Mouse (Mus musculus): ENCODE measurements around the gene 2310034G01Rik.

Gene 2310034G01Rik

DNA sequence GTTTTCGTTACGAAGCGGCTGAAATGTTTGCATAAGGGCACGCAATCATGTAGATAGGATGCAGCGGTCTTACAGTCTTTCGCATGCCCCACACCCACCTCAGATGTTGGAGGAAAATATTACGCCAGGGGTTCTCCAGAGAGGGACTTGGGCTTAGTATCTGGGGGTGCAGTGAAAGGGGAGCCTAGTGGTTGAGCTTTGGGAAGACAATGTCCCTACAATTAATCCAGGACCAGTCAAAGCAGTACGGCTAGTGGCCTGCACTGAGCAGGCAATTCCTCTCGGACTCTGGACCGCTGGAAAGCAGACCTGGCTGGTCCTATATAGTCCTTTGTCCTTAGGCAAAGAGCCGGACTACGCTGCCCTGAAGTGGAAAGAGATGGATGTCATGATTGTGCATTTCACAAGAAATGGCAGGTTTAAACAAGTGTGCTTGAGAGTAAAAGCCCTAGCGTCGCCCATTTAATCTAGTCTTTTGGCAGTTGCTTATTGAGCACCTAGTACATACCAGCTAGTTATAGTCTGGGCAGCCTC, 22.5 kb downstream of the 2310034G01Rik start:
- DNase-seq, result peak; percentile 15 to 59

DNA sequence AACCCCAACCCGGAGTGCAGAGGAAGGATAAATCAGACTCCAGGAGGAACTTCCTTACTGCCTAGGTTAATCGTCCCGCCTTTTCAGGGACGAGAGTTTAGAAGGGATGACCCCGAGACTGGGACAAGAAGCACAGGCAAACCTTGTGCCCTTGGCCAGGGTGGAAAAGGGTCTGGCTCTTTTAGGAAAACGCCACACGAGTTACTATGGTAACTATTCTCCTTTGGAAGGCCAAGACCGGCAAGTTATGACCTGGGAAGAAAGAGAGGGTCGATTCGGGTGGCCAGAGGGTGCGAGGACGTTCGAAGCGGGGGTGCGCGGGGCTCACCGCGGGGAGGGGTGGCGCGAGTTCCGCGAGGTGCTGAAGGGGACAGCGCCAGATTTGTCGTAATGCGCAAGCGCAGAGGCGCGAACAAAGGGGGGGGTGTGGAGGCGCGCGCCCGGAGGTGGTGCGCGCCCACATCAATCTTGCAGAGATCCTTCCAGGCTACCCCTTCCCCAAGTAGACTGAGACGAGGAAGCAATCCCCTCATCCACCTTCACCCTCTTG, 23.3 kb downstream of the 2310034G01Rik start, which contains the start of gene Psd:
Gene Psd (minus strand): TSS at position 401 of the 550 bp plus-strand sequence.
- DNase-seq, result peak; percentile 56 to 70

DNA sequence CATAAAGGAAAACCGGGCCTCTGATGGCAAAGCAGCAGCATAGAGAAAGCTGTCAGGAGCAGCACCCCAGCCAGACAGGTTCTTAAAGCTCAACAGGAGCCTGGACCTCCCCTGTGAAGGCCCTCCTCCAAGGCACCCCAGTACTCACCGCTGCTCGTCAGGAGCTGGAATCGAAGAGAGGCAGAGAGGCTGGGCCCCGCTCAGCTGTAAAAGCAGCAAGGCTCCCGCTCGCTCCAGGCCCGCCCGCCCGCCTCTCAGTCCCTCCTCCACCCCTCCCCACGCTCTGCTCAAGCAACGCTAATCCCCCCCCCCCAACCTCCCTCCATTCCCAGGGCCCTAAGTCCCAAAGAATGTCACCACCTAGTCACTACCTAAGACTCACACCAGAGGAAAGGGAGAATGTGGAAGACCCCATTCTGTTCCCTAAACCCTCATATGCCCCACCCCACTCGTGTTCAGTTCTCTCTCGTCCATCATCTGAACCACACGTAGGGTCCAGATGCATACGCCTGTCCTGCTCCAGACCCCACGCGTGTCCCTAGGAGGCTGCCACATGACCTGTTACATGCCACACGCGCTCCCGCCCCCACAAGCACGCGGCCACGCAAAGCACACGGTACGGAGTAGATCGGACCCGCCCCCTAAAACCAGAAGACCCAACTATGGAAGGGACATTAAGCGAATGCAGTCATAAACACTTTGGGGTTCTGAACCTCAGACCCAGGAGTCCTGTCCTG, 23.9 kb downstream of the 2310034G01Rik start:
- no peak for DNase-seq

DNA sequence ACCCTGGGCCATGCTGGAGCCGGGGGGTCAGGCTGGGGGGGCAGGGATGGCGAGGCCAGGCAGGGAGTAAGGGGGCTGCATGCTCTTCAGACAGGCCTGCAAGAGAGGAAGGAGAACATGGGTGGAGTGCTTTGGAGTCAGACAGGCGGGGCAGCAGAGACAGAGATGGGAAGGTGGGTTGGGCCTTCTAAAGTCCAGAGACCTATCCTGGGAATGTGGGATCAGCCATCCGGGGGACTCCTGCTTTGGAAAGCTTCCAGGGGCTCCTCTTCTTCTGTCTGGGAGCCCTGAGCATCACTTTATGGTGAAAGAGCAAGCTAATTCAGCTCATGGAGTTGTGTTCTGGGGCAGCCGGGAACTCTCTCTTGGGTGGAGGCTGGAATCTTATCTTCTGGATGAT, 25.2 kb downstream of the 2310034G01Rik start:
- no peak for DNase-seq

DNA sequence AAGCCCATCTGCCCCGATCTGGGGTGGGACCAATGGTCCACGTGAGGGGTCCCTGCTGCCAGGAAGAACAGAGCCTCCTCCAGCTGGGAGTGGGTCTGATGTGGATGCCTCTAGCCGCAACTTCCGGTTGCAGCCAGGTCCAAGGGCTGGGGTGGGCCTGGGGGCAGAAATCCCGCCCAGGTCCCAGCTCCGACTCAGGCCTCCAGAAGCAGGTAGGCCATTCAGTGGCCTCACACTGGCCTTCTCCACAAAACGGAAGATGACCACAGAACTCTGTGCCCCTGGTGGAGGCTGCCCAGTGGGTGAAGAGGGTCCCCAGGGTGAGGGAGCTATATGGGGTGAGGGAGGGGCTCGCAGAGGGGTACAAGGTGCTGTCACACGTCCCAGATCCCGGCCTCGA, 25.7 kb downstream of the 2310034G01Rik start:
- no peak for DNase-seq

DNA sequence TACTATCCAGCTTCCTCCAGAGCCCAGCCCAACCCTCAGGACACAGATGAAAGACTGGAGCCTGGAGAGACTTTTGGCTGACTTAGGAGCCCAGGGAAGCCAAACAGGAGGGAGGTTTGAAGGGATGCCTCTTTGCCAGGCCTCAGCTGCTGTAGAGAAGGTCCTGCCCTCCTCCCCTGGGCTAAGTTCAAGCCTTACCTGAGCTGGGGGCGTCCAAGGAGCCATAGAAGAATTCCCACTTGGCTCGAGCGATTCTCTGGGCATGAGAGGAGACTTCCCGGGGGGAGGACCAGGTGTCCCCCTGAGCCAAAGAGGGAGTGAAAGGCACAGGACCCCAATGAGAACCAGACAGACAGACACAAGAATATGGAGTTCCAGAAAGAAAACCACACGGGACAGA, 26.4 kb downstream of the 2310034G01Rik start:
- DNase-seq, result no peak

DNA sequence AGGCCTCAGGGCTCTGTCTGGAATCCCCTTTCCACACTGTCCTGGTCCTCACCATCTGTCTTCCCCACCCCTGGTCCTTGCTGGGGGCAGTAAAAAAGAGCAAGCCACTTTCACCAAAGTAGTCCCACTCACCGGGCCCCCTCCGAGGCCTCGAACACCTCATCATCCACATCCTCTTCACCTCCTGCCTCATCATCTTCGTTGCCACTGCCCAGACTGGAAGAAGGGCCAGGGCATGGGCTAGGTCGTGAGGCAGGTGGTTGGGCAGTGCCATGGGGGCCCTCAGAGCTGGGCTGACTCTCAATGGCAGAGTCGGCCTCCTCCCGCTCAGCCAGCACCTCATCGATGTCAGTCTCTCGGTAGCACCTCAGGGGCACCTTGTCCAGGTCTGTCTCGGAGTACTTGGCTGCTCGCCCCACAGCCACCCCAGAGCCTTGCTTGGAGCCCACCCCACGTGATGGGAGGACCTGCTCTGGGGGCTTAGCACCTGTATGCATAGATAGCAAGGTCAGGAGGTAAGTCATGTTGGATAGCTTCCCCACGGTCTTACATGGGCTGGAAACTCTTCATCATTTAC, 27.0 kb downstream of the 2310034G01Rik start:
- DNase-seq, result no peak

DNA sequence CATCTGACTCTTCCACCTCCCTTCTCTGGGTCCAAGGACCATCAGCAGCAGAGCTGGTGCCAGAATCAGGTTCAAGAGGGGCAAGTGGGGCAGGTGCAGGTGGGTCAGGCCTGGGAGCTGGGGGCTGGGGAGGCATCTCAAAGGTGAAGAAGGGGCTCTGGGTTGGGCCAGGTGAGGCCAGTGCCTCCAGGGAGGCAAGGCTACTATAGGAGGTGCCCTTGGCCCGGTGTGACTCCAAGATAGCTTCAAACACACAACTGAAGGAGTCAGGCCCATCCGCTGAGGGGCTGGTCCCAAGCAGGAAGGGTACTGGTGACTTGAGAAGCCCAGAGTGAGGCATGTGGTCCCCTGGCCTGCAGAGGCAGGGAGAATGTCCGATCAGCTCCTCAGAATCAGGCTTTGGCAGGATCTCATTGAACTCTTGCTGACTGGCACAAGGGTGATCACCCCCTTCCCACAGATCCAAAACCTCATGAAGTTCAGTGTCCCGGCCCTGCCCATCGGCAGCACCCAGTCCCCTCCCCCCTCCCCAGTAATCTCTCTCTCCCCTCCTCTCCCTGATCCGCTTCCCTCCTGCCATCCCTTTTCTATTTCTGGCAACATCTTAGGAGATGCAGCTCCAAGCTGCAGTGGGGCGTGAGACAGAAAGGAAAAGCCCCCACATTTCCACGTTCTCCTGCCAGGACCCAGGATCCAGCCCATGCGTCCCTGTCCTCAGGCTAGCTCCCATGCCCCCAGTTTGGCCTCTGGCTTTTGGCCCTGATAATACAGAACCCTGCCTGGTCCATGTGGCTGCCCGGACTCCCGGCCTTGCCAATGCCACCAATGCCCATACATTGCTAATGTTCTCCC, 27.7 kb downstream of the 2310034G01Rik start:
- DNase-seq, result no peak

DNA sequence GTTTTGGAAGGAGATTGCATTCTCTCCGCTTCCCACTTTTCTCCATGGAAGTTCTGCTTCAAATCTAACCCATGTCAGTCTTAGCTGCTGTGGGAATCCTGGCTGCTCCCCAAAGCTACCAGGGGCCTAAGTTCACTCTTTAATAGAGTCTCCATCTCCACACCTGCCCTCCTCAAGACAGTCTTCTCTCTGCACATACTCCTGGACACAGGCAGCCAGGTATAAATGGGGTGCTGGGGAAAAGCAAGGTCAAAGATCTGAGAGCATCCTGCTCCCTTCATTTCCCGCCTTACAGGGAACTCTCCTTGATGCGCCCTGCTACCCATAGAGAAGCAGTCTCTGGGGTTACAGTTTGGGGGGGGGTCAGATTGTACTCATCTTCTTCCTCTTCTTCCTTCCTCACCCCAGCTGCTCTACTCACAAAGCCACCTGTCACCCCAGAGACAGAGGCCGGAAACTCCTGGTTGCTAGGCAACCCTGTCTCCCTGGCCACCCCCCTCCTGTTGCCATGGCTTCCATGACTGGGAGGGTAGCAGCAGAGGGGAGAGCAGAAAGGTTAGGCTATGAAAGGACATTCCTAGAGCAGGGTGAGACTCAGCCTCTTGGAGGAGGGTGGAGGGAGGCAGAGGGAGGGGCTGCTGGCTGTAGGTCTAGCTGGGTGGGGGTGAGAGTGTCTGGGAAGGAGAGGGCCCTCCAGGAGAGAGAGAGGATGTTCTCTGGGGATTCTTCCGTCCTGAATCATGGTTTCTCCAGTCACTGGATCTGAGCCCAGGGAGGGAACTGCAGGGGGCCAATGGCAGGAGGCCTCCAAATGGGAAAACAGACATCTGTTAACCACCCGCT, 28.8 kb downstream of the 2310034G01Rik start:
- DNase-seq, result no peak

DNA sequence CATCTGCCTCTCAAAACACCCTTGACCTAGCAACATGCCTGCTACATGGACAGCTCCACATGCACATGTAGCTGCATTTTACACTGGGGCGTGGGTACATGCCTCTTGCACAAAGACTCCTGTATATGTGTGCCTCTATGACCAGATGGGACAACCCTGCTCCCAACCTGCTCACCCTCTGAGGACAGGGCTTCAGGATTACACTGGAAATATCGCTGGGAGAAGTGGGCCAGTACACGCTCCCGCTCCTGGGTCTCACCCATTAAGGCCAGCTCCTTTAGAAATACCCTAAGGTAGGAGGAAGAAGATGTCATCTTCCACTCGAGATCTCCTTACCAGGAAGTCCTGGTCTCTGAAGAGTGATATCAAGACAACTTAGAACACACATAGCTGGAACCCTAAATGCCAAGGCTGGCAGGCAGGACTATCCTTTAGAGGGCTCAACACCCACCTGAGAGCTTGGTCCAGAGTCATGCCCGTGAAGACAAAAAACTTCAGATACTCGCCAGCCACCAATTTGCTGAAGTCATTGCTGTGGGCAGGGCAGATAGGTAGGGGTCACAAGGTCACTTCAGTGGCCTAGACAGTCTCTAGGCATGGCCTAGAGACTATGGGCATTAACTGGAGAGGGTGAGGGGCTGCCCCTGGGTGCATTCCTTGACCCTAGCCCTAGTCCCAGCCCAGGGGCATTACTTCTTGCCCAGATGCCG, 29.9 kb downstream of the 2310034G01Rik start:
- no peak for DNase-seq

DNA sequence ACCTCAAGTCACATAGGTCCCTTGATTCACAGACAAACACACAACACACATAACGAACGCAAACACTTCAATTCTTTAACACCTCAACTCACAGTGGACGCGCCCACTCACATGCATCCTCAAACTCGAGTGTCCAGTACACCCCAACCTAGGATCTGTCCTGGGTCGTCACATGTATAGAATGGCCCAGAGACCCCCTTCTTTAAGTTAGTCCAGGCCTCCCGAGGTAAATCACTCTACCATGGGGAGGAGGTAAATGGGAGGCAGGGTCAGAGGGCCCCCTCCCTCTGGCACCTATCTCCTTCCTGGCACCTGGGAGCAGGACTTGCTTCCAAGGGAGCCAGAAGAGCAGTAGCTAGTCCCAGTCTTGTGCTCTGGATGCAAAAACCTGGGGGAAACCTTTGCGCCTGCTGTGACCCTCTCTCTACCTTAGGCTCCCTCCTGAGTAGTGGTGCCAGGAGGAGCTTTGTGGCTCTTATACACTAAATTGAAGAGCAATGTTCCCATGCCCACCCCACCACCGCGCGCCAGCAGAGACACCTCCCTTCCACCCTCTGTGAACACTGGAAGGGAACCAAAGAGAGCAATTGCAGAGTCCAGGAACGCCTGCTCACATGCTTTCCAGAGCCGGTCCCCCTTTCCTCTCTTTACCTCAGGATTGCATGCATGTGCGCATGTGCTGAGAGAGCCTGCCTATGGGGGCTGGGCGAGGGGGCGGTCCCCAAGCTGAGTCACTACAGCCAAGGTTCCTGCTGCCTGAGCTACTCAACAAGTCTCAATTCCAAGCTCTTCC, 31.3 kb downstream of the 2310034G01Rik start:
- DNase-seq, result peak; percentile 63 to 78

DNA sequence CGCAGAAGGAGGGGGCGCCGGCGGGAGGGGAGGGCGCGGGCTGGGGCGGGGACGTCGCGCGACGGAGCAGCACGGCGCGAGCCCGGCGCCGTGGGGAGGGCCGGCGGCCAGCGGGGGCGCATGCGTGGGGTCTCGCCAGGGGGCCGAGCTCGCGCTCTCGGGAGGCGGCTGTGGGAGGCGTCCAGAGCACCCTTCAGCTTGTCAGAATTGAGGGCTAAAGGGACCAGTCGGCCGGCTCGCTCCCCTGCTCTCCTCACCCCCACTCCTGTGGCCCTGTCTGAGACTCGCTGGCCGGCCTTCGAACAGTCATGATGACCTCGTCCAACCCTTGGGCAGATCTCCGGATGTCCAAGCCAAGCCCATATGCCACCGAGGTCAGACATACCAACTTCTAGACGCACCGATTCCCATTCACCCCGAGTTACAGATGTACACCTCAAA, 32.1 kb downstream of the 2310034G01Rik start:
- DNase-seq, result peak in 1 of 2 experiments; percentile 38

DNA sequence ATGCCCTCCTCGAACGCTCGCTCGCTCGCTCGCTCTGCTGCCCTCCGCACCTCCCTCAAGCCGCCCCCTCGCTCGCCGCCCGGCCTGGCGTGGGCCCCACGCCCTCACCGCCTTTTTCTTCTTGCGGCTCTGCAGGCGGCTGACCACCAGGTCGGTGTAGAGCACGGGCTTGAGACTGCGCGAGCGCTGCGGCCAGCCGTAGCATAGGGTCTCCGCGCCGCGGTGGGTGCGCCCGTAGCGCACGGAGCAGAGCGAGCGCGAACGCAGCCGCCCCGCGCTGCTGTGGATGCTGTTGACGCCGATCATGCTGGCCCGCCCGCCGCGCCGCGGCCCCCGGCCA, 32.6 kb downstream of the 2310034G01Rik start:
- DNase-seq, result peak in 1 of 2 experiments; percentile 20

DNA sequence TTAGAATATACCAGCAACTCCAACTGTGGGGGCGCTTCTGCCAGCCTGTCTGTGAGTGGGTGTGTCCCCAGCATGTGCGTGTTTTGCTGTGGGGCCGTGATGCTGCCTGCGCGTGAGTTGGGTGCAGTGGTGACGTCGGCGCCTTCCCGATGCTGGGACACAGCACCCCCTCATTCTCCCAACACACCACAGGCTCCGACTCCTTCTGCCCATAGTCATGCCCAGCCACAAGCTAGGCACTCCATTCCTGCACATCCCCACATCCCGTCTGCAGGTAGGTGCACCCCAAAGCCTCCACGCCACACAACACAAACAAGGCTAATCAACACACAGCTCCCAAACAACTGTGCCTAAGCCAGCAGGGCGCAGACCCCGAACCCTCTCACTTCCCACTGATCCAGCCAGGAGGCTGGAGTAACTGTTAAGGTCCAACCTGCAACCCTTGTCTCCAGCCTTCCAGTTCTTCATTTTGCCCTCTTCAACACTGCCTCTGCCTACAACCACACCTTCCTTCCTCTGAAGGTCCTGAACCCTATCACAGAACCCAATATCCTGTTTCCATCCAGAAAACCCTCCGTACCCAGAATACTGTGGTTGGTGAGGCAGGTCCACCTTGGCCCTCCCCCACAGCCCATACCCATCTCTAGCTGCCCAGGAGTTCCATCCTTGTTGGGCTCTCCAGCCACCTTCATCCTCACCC, 33.1 kb downstream of the 2310034G01Rik start:
- peak in 1 of 2 experiments; percentile 30 for DNase-seq

DNA sequence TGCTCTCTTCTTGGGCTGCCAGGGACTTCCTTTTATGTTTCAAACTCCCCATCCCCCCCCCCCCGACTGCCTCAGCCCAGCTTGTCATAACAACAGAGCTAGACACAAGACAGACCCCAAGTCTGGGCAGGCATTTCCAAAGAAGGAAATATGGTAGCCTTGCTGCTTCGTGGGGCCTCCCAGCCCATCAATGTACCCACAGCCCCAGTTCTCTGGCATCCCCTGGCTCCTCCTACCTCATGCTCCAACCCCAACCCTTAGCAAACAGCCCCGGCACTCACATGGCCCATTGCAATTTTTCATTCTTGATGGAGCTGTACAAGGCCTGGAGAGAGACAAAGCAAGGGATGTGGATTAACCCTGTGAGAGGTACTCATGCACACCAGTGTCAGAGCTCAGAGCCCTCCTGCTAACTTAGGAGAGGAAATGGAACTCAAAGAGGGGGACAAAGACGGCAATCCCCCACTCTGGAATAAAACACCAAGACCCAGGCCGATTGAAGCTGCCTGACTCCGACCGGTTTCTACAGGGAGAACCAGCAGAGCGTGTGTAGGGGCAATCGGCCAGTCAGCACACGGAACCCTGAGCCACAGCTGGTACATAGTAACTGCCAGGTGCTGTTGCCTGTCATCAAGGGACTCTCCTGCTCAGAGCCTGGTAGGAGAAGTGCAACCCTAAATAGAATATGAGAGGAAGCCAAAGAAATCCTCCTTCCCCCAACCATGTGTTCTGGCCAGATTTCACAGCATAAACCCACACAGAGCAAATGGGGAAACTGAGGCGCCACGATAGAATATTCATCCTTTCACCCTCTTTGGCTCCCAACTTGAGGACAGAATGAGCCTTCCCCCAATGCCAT, 34.1 kb downstream of the 2310034G01Rik start:
- DNase-seq, result no peak

DNA sequence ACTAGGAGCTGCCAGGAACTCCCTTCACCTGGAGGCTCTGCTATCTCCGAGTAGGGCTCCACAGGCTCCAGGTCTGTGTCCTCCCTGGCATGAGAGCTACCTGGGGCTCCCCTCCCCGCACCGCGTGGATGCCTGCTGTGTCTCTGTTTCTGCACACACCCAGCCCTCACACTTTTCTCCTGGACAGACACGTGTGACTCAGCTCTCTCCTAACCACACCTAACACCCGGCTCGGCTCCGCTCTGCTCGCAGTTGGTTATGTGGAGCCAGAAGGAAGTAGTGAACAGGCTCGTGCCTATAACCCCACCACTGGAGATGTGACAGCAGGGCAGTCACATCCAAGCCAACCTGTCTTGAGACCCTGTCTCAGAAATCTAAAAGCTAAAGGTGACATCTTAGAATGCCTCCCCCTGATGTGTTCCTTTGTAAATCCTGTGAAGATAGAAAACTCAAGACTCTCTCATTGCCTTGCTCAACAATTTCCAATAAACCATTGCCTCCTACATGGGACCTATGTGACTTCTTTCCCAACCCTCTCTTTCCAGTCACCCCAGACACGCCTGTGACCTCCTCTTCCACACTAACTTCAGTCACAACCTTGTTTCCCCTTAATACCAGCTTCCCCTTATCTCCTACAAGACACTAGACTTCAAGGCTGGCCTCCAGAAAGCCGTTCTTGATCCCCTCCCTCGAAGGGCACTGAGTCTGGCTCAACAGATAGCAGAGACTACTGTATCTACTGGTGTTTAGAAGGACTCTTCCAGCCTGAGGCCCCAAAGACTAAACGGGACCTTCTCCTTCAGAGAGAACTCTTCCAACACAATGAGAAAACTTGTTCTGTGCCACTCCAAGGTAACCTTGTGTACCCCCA, 35.0 kb downstream of the 2310034G01Rik start:
- peak in 1 of 2 experiments; percentile 31 for DNase-seq

DNA sequence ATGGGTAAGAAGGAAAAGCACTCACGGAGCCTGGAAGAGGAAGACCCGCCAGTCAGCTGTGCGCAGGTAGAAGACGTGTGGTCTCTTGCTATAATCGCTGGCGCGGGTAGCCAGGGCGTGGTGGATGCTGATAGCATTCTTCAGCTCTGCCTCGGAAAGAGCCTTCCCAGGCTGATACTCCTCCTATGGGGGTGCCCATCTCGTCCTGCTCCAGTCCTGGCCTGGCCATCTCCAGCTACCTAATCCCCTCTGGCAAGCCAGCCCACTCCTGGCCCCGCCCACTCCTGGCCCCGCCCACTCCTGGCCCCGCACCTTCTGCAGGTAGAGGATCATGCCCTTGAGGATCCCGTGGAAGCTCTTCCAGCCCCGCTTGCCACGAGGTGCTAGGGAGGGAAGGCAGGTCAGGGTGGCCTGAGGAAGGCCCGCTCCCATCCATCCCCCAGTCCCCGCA, 35.9 kb downstream of the 2310034G01Rik start:
- peak; percentile 51 to 66 for DNase-seq

DNA sequence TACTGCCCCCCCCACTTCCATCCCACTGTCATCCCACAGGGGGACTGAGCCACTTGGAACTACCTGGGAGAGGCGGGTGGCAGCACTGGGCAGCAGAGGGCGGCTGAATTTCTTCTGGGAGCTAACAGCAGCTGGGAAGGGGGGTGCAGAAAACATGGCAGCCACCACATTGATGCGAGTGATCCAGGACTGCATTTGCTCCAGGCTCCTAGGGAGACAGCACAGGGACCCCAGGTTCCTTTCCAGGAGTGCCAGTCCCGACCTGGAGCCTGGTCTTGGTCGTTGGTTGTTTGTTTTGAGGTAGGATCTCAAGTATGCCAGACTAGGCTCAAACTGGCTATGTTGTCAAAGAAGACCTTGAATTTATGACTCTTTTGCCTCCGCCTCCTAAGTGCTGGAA, 36.5 kb downstream of the 2310034G01Rik start:
- DNase-seq, result peak in 1 of 2 experiments; percentile 30
